Mouse (Mus musculus) gastrocnemius, adult 8-10 months (tissue): ENCODE results near the gene Kctd10. TPM values are rescaled to one million over a fixed set of nuclear protein-coding genes. Genes with fewer than 3 reads are reported as not detected.

Experiments
- DNase-seq, 2 experiments: peaks; one replicate each; pipeline ENCODE4 v3.0.0; 2022; ENCODE audit warnings: low spot score in 2 of 2
- total RNA-seq, 4 experiments: library from RNA; stranded (reverse); gene quantifications; 2 replicates each; pipeline ENCODE4 v1.2.4; 2022

Gene Kctd10
- total RNA-seq, 4 experiments from 2014 or later: 10.2 to 16.6 (median 14.2) TPM

DNA sequence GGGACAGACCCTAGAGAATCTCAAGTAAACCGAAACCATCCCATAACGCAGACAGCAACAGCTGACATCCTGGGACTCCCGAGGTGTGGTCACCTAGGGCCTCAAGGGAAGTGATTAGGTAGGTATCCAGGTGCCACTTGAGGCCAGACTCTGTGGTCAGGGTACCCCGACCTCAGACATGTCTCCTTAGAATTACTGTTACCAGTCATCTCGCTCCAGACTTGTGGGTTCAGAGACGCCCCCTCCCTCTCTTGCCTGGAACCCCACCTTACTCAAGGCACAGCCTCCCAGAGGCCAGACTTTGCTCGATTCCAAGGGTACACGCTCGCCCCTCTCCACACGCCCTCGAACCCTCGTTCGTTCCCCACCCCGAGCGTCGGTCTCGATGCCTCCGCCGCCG lies 545 bp downstream of the Kctd10 start:
- DNase-seq: no peak

DNA sequence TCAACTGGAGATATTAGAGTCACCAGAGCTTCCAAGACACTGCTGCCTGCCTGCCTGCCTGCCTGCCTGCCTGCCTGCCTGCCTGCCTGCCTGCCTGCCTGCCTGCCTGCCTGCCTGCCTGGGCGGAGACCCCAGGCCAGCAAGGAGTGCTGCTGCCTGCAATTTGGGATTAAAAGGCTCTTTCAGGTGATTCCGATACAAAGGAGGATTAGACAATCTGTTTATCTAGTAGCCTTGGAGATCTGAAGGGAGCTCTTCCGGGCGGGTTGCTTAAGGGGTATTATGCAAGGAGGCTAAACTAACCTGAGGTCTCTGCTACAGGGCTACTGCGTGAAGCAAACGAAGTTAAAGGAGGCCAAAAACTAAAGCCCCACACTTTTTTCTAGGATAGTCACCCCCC lies 1.4 kb downstream of the Kctd10 start:
- DNase-seq: no peak

DNA sequence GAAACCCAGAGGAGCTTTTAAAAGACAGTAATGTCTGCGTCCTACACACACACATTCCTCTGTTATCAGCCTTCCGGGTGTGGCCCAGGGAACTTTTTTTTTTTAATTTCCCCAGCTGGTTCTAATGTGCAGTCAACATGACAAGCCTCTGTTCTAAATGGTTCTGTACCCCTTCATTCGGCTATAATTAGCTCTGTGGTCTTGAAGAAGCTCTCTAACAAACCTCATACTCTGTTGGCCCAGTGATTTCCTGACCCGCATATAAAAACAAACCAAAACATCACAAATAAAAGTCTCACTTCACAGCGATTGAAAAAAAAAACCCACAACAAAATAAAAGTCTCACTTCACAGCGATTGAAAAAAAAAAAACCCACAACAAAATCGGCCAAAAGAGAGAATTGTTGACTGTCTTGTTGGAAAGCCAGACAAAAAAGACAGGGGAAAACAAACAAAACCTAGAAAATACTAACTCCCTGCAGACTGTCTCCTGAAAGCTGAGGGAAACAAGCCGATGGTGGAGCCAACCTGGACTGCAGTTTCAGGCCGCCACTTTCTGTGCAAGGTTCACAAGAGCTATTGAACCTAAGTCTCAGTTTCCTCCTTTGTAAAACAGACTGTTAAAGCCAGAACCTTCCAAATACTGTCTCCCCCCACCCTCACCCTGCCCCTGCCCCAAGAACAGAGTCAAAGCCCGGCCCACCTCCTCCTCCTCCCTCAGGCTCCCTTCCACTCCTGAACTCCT lies 2.0 kb downstream of the Kctd10 start:
- DNase-seq: no peak

- no peak for DNase-seq
Observed at GRCm38 (mm10) chr5:114374409-114375213, 5.7 kb downstream of the Kctd10 start.

DNA sequence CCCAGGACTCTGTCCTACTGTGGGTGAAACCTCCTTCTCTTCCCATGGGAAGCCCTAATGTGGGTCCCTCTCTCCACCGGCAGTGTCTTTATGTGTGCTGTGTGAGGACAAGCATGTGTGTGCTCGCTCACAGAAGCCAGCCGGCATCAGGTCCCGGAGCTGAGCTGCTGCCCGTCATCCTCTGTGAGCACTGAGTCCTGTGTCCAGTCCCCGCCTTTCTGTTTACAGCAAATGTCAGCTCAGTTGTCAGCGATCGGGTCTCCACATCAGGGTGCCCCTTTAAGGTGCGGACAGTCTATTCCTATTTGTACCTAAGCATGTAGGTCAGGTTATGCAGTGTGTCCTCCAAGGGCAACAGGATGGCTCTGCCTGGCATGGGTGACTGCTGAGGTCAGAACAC lies 6.7 kb downstream of the Kctd10 start:
- no peak for DNase-seq

DNA sequence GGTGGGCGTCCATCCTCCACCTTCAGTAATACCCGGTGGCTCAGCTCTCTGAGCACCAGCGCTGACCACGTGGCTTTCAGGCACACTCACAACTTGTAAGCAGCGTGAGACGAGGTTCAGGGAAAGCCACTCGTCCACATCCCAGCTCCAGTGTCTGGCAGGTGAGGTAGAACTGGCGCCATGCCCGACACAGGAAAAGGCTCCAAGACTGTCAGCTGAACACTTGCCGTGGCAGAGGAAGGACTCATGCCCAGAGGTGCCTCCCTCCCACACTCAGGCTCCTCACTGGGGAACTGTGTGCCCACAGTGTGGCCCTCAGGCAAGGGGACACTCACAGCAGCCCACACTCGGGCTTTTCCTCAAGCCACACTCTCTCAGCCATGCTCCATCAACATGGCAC lies 7.1 kb downstream of the Kctd10 start:
- DNase-seq: peak in 1 of 2 experiments; percentile 41

DNA sequence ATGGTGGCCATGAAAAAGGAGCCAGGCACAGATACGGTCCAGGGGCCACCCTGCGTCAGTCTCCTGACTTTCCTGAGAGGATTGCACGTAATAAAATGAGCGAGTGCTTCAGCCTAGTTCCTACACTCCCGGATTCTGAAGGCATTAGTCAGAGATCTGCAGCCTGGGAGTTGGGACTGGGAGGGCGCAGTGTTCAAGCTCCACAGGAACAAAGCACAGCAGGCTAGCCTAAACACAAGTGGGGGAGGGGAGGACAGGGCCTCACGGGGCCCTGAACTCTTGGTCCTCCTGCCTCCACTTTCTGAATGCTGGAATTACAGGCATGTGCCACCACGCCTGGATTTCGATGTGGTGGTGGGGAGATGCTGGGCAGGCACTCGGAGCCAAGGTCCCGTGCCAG lies 7.7 kb downstream of the Kctd10 start:
- no peak for DNase-seq

DNA sequence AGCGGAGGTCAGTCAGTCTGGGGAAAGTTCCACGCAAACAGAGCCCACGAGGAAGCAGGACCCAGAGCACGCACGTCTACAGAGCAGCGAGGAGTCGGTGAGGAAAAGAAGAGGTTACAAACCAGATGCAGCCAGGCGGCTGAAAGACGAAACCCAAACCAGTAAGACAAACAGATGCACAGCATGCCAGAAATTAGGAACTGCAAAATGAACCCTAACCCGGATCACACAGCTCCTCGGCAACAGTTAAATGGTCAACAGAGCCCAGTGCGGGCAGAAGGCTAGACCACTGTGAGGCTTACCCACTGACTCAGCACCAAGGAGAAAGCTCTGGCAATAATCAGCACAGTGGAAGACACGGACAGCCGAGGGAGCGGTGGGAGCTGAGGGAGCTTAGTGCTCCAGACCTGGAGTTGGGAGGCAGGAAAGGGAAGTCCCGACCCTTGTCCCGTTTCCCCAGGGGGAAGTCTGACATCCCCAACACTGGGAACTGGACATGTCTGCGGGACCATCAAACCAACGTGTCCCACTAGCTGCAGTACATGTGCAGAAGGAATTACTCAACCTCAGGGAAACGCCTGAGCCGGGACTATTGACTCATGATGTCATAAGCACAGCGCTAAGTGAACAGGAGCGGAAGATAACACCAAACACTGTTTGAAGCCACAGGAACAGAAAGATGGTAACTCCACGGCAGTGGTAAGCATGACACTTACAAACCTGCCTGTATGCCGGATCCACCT lies 8.4 kb downstream of the Kctd10 start:
- no peak for DNase-seq

DNA sequence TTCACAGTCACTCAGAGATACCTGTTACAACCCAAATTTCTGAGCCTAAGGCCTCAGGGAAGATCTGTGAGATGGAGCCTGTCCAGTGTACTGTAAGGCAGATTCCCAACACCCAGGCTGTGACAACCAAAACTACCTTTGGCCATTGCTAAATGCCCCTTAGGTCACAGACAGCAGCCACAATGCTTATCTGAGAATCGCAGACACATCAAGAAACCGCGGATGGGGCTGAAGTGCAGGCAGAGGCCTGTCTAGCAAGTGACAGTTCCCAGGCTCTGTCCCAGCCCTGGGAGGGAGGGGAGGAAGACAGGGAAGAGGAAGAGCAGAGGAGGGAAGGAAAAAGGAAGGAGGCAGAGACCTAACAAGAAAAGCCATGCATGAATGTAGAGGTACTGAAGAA lies 9.0 kb downstream of the Kctd10 start:
- DNase-seq: no peak

DNA sequence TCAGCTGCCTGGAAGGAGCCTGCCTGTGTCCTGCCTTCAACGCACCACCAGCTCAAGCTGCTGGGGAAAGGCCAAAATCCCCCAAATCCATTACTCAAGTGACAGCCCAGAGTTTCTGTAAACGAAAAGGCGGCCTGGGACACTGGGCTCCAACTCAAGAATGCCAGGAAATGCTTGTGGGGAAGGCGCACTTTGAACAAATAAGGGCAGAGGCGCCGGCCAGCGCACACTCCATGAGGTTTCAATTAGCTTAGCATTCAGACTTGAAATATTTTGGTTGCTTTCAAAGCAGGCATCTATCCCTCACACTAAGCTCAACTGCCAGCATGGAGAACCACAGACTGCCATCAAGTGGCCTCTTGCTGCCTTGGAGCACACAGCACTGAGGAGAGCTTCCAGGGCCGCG lies 9.9 kb downstream of the Kctd10 start:
- DNase-seq: peak in 1 of 2 experiments; percentile 30

DNA sequence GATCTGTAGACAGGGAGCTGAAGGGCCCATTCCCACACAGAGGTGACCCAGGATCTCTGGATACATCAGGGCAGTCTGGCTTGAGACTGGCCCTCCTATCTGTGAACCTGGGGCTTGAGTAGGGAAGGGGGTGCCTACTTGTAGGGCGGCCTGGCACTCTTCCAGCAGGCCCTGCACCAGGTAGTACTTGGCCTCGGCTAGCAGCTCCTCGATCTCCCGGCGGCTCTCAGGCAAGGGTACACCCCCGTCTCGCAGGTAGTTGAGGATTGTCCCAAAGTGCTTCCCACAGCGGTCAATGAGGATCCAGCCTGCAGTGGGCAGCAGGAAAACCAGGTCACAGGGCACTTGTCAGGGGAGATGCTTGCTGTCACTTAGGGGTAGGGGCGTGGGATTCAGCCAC lies 10.4 kb downstream of the Kctd10 start:
- no peak for DNase-seq

GRCm38 (mm10) chr5:114368803-114369496 lies 11.4 kb downstream of the Kctd10 start:
- no peak for DNase-seq

GRCm38 (mm10) chr5:114368121-114368520 lies 12.2 kb downstream of the Kctd10 start:
- no peak for DNase-seq

DNA sequence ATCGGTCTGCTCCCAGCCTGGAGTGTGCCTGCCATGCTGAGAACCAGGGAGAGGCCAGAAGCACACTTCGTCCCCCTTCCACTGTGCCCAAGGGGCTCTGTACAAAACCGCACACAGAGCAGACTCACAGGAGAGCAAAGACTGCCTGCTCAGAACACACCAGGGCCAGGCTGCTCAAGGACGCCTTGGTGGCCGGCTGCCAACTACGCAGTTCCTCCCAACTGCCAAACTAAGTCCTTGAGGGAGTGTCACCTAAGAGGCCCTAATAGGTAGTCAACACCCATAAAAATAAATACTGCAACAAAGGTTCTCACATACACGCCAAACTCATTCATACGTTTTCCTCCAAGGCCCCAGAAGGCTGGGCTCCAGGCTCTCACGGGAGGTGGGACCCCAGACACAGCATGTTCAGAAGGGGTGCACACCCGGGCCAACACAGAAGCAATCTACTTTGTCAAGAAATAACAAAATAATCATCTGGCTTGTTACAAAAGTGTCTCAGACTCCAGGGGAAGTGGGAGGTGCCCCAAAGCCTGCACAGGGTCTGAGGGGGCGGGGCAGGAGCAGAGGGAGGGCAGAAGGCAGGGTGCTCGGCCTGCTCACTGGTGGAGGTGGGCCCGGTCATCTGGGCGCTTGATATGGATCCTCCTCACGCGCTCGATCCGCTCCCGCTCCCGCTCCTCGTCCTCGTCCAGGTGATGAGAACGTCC lies 15.1 kb downstream of the Kctd10 start:
- no peak for DNase-seq

- DNase-seq: no peak
Observed at GRCm38 (mm10) chr5:114360968-114361367, 19.3 kb downstream of the Kctd10 start.

- no peak for DNase-seq
Observed at GRCm38 (mm10) chr5:114359586-114359985, 20.7 kb downstream of the Kctd10 start.

GRCm38 (mm10) chr5:114358833-114359232 lies 21.5 kb downstream of the Kctd10 start:
- no peak for DNase-seq

DNA sequence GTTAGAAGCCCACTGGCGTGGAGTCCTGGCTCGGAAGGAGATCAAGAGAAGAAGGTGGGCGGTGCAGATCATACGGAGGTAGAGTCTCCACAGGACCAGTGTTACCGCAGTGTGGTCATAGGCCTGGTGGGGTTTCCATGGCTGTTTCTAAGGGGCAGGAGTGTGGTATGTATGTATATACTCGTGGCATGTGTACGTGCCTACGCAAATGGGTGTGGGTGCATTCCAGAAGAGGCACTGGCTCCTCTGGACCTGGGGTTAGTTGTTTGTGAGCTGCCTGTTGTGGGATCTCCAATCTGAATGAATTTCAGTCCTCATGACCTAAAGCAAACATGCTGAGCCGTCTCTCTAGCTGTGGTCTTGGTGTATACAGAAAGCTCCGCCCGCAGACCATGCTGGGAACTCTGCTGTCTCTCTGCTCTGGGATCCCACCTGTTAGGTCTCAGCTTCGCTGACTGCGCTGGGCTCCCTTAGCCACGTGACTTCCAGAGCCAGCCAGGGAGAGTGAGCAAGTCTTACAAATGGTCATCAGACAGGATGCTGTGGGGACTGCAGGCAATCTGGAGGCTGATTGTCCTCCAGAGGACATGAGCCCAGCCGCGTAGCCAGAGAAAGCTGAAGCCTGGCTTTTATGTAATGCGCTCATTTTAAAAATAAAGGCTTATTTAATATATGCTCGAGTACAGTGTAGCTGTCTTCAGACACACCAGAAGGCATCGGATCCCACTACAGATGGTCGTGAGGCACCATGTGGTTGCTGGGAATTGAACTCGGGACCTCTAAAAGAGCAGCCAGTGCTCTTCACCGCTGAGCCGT lies 23.2 kb downstream of the Kctd10 start:
- no peak for DNase-seq

DNA sequence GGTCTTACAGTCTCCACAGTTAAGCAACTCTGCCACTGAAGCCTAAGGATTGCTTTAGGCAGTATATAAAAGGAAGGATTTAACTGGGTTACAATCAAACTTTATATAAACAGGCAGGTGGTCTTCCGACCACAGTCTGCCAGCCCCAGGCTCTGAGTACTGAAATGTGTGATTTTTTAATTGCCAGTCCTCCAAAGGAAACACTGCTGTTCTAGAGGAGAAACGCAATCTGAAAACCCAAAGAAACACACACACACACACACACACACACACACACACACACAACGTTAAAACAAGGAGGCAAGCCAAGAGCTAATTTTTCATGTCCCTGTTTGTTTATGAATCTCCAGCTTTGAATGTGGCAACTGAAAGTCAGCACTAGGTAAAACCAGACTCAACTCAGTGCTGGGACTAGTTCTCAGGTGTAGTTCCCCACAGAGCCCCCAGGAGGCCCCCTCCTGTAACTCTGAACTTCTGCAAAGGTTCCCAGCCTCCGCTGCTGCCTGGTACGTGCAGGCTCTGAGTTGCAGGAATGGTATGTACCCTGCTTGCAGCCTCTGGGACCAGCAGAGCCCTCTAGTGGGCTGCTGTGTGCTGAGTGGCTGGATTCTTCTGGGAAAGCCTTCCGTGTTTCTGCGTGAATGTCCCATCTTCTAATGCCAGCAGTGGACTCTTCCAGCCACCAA lies 23.9 kb downstream of the Kctd10 start:
- peak; percentile 62 for DNase-seq
